Mouse (Mus musculus) heart, adult 2 months (tissue): ENCODE measurements around the gene Sh3rf1. TPM values are rescaled to one million over a fixed set of nuclear protein-coding genes. Genes with fewer than 3 reads are reported as not detected.

Source experiments
- DNase-seq, 2 experiments: peaks; one replicate each; pipeline ENCODE4 v3.0.0; 2021
- H3K27ac ChIP-seq: fragments of 200-600 bp; 2 replicates; pipeline ENCODE4 v1.8.1; 2022
- H3K27me3 ChIP-seq: fragments of 200-500 bp; 2 replicates; pipeline ENCODE4 v1.6.1; 2012; ENCODE audit warnings: mild to moderate bottlenecking, low read length, inconsistent platforms, mixed read lengths; ENCODE audit not compliant: control insufficient read depth, insufficient read depth
- H3K36me3 ChIP-seq: fragments of 200-500 bp; 2 replicates; pipeline ENCODE4 v1.6.1; 2012; ENCODE audit warnings: low read length, inconsistent platforms; ENCODE audit not compliant: control insufficient read depth, insufficient read depth
- H3K4me1 ChIP-seq: fragments of 200-500 bp; 2 replicates; pipeline ENCODE4 v1.6.1; 2011; ENCODE audit warnings: low read length; ENCODE audit not compliant: control insufficient read depth, insufficient read depth
- H3K4me3 ChIP-seq: fragments of 200-600 bp; 2 replicates; pipeline ENCODE4 v1.8.1; 2022
- H3K79me2 ChIP-seq: fragments of 200-500 bp; replicated peaks from 2 replicates; pipeline ENCODE4 v1.6.1; 2012; ENCODE audit warnings: mild to moderate bottlenecking, inconsistent platforms, low read length, moderate library complexity, mixed read lengths; ENCODE audit not compliant: control insufficient read depth, insufficient read depth
- H3K9ac ChIP-seq: fragments of 200-500 bp; 2 replicates; pipeline ENCODE4 v1.6.1; 2012; ENCODE audit warnings: low read depth, mild to moderate bottlenecking, control low read depth, inconsistent platforms, low read length, mixed read lengths
- CTCF ChIP-seq: fragments of 200-600 bp; IDR thresholded peaks from 2 replicates; pipeline ENCODE4 v1.8.1; 2022; ENCODE audit warnings: antibody characterized with exemption, mild to moderate bottlenecking, moderate library complexity
- EP300 ChIP-seq: fragments of 200-500 bp; IDR thresholded peaks from 2 replicates; pipeline ENCODE4 v1.6.1; 2011; ENCODE audit warnings: low read depth, low read length, control low read depth; ENCODE audit not compliant: insufficient read depth
- POLR2A ChIP-seq: fragments of 200-500 bp; IDR thresholded peaks from 2 replicates; pipeline ENCODE4 v1.6.1; 2011; ENCODE audit warnings: mild to moderate bottlenecking, low read depth, low read length, control low read depth; ENCODE audit not compliant: insufficient read depth
- WGBS: fragments of 180-500 bp; shearing (Covaris S2); methylation state at CpG from one replicate; pipeline ENCODE4 v1.1.7; 2018; 5-methylcytosine and 5-hydroxymethylcytosine counted together
- intact Hi-C: fragments of 180-260 bp; cut with DNase I; formaldehyde crosslinking; loops from one replicate; pipeline ENCODE4 v1.15.1; 2025
- polyA plus RNA-seq: library from polyadenylated mRNA; depleted of rRNA; stranded (reverse); fragments of >200 nt; gene quantifications from 2 replicates; pipeline ENCODE4 v1.2.3, GENCODE M21; 2012
- total RNA-seq, 2 experiments: library from RNA; stranded (reverse); gene quantifications; 2 replicates each; pipeline ENCODE4 v1.2.3; 2021

The Sh3rf1 gene
- total and polyA plus RNA-seq, 3 experiments: 3.1 to 4.9 (median 4.8) TPM

DNA sequence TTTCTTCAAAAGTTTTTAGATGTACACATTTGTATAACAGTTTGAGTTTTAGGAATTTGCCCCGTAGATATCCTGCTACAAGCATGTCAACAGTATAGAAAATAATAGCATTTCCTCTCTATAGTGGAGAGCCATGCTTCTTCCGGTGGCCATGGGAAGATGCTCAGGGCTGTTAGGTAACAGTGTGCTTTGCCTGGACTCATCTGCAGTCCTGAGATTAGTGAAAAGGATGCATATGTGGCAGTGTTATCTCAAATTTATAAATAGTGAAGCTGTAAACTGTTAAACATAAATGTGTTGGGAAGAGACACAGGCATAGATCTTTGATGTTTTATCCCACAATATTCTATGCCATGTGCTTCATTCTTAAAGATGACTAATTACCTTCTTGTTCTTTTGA is 120.8 kb downstream of the Sh3rf1 start:
- Histone ChIP-seq H3K36me3 (peaks cover 6% of the 10 kb centered on the region), H3K79me2 (0 out of 2 replicates have a peak, but pooled peaks cover 1% of the 10 kb centered on the region), H3K27me3 (no peaks in the 10 kb centered on the region), H3K9ac (no peak overlapping the region), H3K4me1 (peaks cover 10% of the 10 kb centered on the region), H3K4me3 (no peak overlapping the region), H3K27ac (no peak overlapping the region)
- WGBS: 73% methylated on average over 2 of the region's 2 CpGs
- TF ChIP-seq CTCF: no peak
- no peak for TF ChIP-seq EP300
- no peak for TF ChIP-seq POLR2A
- intact Hi-C loops: no loop called here
- no peak for DNase-seq

DNA sequence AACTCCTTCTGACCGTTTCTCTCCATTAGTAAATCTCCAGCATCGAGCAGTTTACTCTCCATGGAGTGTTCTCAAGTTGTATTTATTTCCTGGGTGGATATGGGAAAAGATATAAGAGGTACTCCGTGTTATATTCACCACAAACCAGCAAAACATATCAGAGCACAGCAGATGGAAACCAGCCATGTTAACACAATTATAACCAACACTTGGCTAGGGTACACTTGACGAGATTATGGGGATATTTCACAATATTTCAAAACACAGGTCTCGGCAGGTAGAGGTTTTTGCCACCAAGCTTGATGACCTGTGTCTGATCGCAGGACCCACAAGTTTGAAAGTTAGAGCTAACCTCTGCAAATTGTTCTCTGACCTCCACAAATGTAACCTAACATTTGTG is 123.3 kb downstream of the Sh3rf1 start:
- Histone ChIP-seq H3K27ac (no peak overlapping the region), H3K9ac (no peak overlapping the region), H3K27me3 (no peaks in the 10 kb centered on the region), H3K4me1 (peaks cover 10% of the 10 kb centered on the region), H3K79me2 (0 out of 2 replicates have a peak, but pooled peaks cover 1% of the 10 kb centered on the region), H3K4me3 (no peak overlapping the region), H3K36me3 (peaks cover 6% of the 10 kb centered on the region)
- intact Hi-C loops: no loop called here
- WGBS: 90% methylated on average over 6 of the region's 6 CpGs
- TF ChIP-seq EP300 (no peak), POLR2A (no peak), CTCF (no peak)
- no peak for DNase-seq

GRCm38 (mm10) chr8:61347526-61347925 is 123.9 kb downstream of the Sh3rf1 start:
- no peak for DNase-seq
- Histone ChIP-seq H3K27ac (no peak overlapping the region), H3K4me3 (no peak overlapping the region), H3K9ac (no peak overlapping the region), H3K36me3 (peaks cover 6% of the 10 kb centered on the region), H3K27me3 (no peaks in the 10 kb centered on the region), H3K79me2 (0 out of 2 replicates have a peak, but pooled peaks cover 1% of the 10 kb centered on the region), H3K4me1 (peaks cover 7% of the 10 kb centered on the region)
- no peak for TF ChIP-seq POLR2A
- TF ChIP-seq CTCF: no peak
- TF ChIP-seq EP300: no peak
- WGBS: 89% methylated on average over 6 of the region's 6 CpGs
- intact Hi-C loops: no loop called here

DNA sequence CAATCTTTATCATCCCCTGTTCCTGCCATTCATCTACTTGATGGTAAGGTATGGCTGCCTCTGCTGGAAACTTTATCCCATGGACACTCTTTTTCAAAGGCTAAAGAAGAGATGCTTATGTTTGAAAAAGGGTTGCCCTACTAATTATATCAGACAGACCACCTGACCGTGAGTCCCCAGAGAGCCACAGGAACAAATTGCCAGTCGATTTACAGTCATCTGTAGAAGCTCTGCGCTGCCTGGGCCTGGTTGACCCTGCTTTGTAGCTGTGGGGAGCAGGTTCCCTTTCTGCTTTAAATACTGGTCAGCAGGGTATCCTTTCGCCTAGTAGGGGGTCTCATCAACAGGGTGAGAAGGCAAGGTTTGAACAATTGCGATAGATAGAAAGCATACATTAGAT is 124.4 kb downstream of the Sh3rf1 start:
- Histone ChIP-seq H3K79me2 (0 out of 2 replicates have a peak, but pooled peaks cover 1% of the 10 kb centered on the region), H3K27me3 (no peaks in the 10 kb centered on the region), H3K36me3 (peaks cover 6% of the 10 kb centered on the region), H3K27ac (no peak overlapping the region), H3K4me1 (peaks cover 5% of the 10 kb centered on the region), H3K4me3 (no peak overlapping the region), H3K9ac (peak overlapping the region; percentile 17; the same call in 1 of the 2 replicates)
- 65% methylated on average over 5 of the region's 5 CpGs for WGBS
- TF ChIP-seq CTCF: no peak
- no peak for TF ChIP-seq POLR2A
- TF ChIP-seq EP300: no peak
- no peak for DNase-seq
- intact Hi-C loops: no loop called here

GRCm38 (mm10) chr8:61348518-61348917 is 124.8 kb downstream of the Sh3rf1 start:
- TF ChIP-seq CTCF (no peak), POLR2A (no peak), EP300 (no peak)
- Histone ChIP-seq H3K79me2 (0 out of 2 replicates have a peak, but pooled peaks cover 1% of the 10 kb centered on the region), H3K4me3 (no peak overlapping the region), H3K27ac (no peak overlapping the region), H3K9ac (no peak overlapping the region), H3K27me3 (no peaks in the 10 kb centered on the region), H3K4me1 (peaks cover 5% of the 10 kb centered on the region), H3K36me3 (peaks cover 6% of the 10 kb centered on the region)
- DNase-seq: no peak
- 10% methylated on average over 8 of the region's 8 CpGs for WGBS
- intact Hi-C loops: no loop called here

- no peak for DNase-seq
- 88% methylated on average over 9 of the region's 9 CpGs for WGBS
- Histone ChIP-seq H3K79me2 (0 out of 2 replicates have a peak, but pooled peaks cover 1% of the 10 kb centered on the region), H3K36me3 (peaks cover 6% of the 10 kb centered on the region), H3K27ac (no peak overlapping the region), H3K27me3 (no peaks in the 10 kb centered on the region), H3K4me3 (no peak overlapping the region), H3K4me1 (peaks cover 5% of the 10 kb centered on the region), H3K9ac (no peak overlapping the region)
- no peak for TF ChIP-seq POLR2A
- TF ChIP-seq CTCF: no peak
- no peak for TF ChIP-seq EP300
- intact Hi-C loops: no loop called here
Measured at GRCm38 (mm10) chr8:61350443-61350842, 126.8 kb downstream of the Sh3rf1 start.
